Mouse (Mus musculus) gastrocnemius, adult 2 months (tissue): ENCODE results near the gene Hcn4. TPM values are rescaled to one million over a fixed set of nuclear protein-coding genes. Genes with fewer than 3 reads are reported as not detected.
A peak's percentile ranks its signal among the peaks of the same experiment; 100 is the strongest.

Experiments
- DNase-seq: peaks from one replicate; pipeline ENCODE4 v3.0.0; 2022
- H3K27ac ChIP-seq: fragments of 200-600 bp; 2 replicates; pipeline ENCODE4 v1.8.1; 2022; ENCODE audit warnings: mild to moderate bottlenecking
- H3K4me3 ChIP-seq: fragments of 200-600 bp; 2 replicates; pipeline ENCODE4 v1.8.1; 2022; ENCODE audit warnings: mild to moderate bottlenecking, moderate library complexity
- CTCF ChIP-seq: fragments of 200-600 bp; IDR thresholded peaks from 2 replicates; pipeline ENCODE4 v1.8.1; 2022; ENCODE audit warnings: antibody characterized with exemption, mild to moderate bottlenecking, moderate library complexity
- intact Hi-C: fragments of 180-260 bp; cut with DNase I; formaldehyde crosslinking; loops from one replicate; pipeline ENCODE4 v1.15.1; 2025
- total RNA-seq, 2 experiments: library from RNA; stranded (reverse); gene quantifications; 2 replicates each; pipeline ENCODE4 v1.2.3; 2021

Hcn4 gene
- total RNA-seq, 2 experiments from 2014 or later: 1.5 to 2.3 TPM

- no peak for TF ChIP-seq CTCF
- Histone ChIP-seq H3K27ac (no peak overlapping the region), H3K4me3 (no peak overlapping the region)
- no peak for DNase-seq
- intact Hi-C loops: no loop called here
These were observed 5.5 kb upstream of the Hcn4 start for GRCm38 (mm10) chr9:58817676-58818075.

DNA sequence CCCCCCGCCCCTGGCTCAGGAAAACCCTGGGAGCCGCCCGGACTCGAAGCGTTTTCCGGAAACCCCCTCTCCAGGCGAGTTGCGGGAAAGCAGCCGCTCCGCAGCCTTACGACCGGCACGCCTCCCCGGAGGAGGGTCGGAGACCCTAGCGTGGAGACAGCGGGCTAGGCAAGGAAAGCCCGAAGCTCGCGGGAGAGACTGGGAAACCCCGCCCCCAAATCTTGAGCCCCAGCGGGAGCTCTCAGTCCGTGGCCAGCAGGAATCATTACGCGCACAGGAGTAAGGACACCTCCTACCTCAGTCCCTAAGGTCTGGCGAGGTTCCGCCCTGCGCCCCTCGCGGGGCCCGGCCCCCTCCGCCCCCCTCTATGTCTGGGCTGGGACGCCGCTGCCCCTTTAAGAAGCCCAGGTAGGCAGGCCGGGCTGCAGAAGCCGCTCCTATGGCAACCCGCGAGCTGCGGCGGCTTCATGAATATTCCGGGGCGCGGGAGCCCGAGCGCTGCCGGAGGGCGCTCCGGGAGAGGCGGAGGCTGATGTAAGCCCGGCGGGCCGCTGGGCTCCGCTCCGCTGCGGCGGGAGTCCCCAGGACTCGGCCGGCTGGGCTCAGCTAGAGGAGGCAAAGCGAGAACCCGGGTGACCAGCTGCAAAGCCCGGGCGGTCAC, 651 bp upstream of the Hcn4 start:
- H3K27ac ChIP-seq: peak overlapping the region; percentile 7; the same call in 1 of the 2 replicates
- no peak for TF ChIP-seq CTCF
- intact Hi-C loops: no loop called here
- DNase-seq: peak; percentile 58
- peak overlapping the region; percentile 79 for H3K4me3 ChIP-seq

GRCm38 (mm10) chr9:58823918-58824215, 655 bp downstream of the Hcn4 start:
- intact Hi-C loops: no loop called here
- Histone ChIP-seq H3K27ac (no peak overlapping the region), H3K4me3 (peak overlapping the region; percentile 79)
- TF ChIP-seq CTCF: no peak
- DNase-seq: no peak

DNA sequence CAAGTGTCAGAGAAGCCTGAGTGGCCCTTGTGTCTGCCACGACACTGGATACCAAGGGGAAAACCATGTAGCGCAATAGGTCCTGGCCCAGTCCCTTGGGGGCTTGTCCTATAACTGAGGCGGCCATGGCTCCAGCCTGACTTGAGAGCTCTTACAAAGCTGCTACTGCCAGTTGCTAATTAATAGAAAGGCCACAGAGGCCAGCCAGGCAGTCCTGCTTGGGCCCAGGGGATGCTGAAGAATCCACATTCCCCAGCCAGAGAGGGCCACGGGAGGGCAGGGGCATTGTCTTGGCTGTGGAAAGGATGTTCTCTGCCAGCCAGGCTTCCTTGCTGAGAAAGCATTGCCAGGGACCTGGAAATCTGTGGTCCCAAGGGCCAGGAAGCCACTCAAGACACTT, 6.4 kb downstream of the Hcn4 start:
- no peak for DNase-seq
- intact Hi-C loops: no loop called here
- Histone ChIP-seq H3K4me3 (no peak overlapping the region), H3K27ac (no peak overlapping the region)
- no peak for TF ChIP-seq CTCF

DNA sequence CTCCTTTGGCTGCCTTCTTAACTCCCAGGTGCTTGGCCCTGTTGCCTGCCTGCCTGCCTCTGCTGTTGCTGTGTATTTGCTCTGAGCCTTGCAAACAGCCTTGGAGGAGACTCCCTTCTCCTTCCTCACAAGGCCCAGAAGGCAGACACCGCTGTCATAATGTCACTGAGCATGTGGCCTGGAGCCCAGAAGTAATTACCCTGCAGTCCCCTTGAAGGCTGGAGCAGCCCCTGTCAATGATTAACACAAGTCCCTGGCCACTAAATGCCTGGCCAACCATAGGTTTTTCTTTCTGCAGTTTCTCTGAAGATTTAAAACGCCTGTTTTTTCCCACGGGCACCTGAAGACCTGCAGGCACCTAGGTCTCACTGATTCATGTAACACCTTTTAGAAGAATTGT, 9.7 kb downstream of the Hcn4 start:
- no peak for DNase-seq
- no peak for TF ChIP-seq CTCF
- Histone ChIP-seq H3K4me3 (no peak overlapping the region), H3K27ac (no peak overlapping the region)
- intact Hi-C loops: no loop called here

GRCm38 (mm10) chr9:58837174-58837573, 14.0 kb downstream of the Hcn4 start:
- H3K27ac ChIP-seq: no peak overlapping the region
- H3K4me3 ChIP-seq: no peak overlapping the region
- no peak for TF ChIP-seq CTCF
- no peak for DNase-seq
- intact Hi-C loops: no loop called here

DNA sequence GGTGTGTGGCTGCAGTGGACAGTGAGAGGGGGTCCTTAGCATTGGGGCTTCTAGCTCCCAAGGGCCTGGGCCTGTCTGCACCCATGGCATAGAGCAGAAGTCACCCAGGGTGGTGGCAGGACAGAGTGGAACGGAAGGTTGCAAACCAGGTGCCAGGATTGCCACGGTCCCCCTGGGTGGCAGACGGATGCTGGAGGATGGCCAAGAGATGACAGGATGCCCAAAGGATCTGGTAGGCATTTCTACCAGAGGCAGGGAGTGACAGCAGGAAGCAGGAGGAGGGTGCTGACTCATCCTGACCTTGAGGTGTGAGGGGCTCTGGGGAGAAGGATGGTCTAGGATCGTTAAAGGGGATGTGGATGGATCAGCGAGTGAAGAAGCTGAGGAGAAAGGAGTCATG, 15.3 kb downstream of the Hcn4 start:
- no peak for TF ChIP-seq CTCF
- H3K27ac ChIP-seq: no peak overlapping the region
- no peak for DNase-seq
- intact Hi-C loops: no loop called here
- H3K4me3 ChIP-seq: no peak overlapping the region

- no peak for TF ChIP-seq CTCF
- intact Hi-C loops: no loop called here
- H3K27ac ChIP-seq: no peak overlapping the region
- DNase-seq: peak; percentile 55
- no peak overlapping the region for H3K4me3 ChIP-seq
These were observed 18.4 kb downstream of the Hcn4 start for GRCm38 (mm10) chr9:58841655-58842054.

- Histone ChIP-seq H3K4me3 (no peak overlapping the region), H3K27ac (no peak overlapping the region)
- intact Hi-C loops: no loop called here
- TF ChIP-seq CTCF: no peak
- no peak for DNase-seq
These were observed 21.4 kb downstream of the Hcn4 start for GRCm38 (mm10) chr9:58844597-58844996.

DNA sequence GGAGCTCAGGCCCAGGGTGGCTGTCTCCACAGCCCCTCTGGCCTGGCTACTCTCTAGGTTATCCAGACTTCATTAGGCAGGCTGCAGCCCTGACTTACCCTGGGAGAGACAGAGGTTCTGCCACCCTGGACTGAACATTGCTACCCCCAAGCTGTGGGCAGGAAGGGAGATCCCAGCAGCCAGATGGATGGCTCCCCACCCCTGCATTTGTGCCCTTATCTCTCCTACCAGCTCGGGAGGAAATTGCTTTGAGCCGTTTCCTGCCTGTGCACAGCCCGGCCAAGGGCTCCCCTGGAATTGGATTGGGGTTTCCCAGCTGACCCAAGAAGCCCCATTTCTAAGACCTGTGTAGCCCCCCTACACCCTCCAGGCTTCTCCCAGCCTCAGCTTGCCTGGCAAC, 23.8 kb downstream of the Hcn4 start:
- TF ChIP-seq CTCF: no peak
- intact Hi-C loops: no loop called here
- no peak overlapping the region for H3K27ac ChIP-seq

GRCm38 (mm10) chr9:58847676-58848075, 24.5 kb downstream of the Hcn4 start:
- Histone ChIP-seq H3K4me3 (no peak overlapping the region), H3K27ac (no peak overlapping the region)
- TF ChIP-seq CTCF: no peak
- DNase-seq: no peak
- intact Hi-C loops: no loop called here

More for the DNA sequence above, 23.8 kb downstream of the Hcn4 start:
- DNase-seq: no peak
- no peak overlapping the region for H3K4me3 ChIP-seq

GRCm38 (mm10) chr9:58849576-58850315, 26.5 kb downstream of the Hcn4 start:
- H3K27ac ChIP-seq: no peak overlapping the region
- no peak for TF ChIP-seq CTCF
- intact Hi-C loops: no loop called here
- DNase-seq: no peak
- no peak overlapping the region for H3K4me3 ChIP-seq

- no peak for DNase-seq
- no peak overlapping the region for H3K4me3 ChIP-seq
- intact Hi-C loops: no loop called here
- H3K27ac ChIP-seq: no peak overlapping the region
- no peak for TF ChIP-seq CTCF
These were observed 31.7 kb downstream of the Hcn4 start for GRCm38 (mm10) chr9:58854931-58855330.

GRCm38 (mm10) chr9:58859080-58859635, 35.9 kb downstream of the Hcn4 start:
- H3K4me3 ChIP-seq: no peak overlapping the region

More at GRCm38 (mm10) chr9:58859080-58859635, 35.9 kb downstream of the Hcn4 start:
- intact Hi-C loops: no loop called here
- no peak for TF ChIP-seq CTCF
- no peak overlapping the region for H3K27ac ChIP-seq
- no peak for DNase-seq
